Mouse (Mus musculus): ENCODE measurements around the gene Sh3glb1. TPM values are rescaled to one million over a fixed set of nuclear protein-coding genes. Genes with fewer than 3 reads are reported as not detected.
"Not testable (repeated sequence)": the region's sequence is repeated elsewhere in the genome, so short reads cannot be mapped to it uniquely, and the experiment has no call there.

Gene Sh3glb1
- polyA plus RNA-seq, 1 experiment from 2014 or later: 91.4 TPM

DNA sequence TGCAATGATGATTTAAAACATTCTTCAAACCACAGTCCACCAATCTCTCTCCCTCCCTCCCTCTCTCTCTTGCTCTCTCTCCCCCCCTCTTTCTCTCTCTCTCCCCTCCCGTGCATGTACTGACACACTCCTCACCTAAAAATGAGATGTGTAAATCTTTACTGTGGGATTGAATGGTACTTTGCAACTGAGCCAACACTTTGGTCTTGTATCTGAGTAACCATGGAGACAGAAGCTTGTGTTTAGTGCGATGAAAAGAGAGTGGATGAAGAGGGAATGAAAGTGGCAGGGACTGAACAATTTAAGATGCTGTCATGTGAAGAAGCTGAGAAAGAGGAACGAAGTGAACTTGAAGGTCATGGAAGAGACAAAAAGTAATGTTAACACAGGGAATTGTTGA is 27.6 kb upstream of the Sh3glb1 start:
- not testable (repeated sequence) for H3K36me3 ChIP-seq (ENCODE audit: control insufficient read depth, insufficient read depth, low read length); H3K4me1 ChIP-seq (ENCODE audit: control insufficient read depth, insufficient read depth, low read length); H3K9ac ChIP-seq (ENCODE audit: low read length); H3K27me3 ChIP-seq (ENCODE audit: control insufficient read depth, insufficient read depth, low read length); H3K4me3 ChIP-seq (ENCODE audit: low read depth, low read length); DNase-seq (ENCODE audit: low spot score, missing footprints); H3K9me3 ChIP-seq (ENCODE audit: control insufficient read depth, low read length); H3K27ac ChIP-seq (ENCODE audit: low read depth, low read length); H3K4me2 ChIP-seq
- ATAC-seq (ENCODE audit: low FRiP score): 0 out of 2 replicates have a peak, but pooled peaks have one; percentile 30
- 44% methylated on average over 3 of the region's 3 CpGs for WGBS

DNA sequence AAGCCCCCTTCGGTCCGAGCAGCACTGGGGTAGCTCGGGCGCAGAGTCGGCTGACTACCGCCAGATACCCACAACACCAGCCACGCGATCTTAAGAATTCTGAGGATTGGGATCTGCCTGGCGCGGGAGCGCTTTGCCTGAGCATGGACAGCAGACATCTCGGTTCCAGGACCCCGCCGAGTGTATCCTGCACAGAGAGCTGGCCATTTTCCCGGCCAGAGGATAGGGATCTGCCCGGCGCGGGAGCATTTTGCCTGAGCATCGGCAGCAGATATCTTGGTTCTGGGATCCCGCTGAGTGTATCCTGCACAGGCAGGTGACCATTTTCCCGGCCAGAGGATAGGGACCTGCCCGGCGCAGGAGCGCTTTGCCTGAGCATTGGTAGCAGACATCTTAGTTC is 18.3 kb upstream of the Sh3glb1 start:
- 79% methylated on average over 24 of the region's 24 CpGs for WGBS
- H3K4me2 ChIP-seq; H3K9me3 ChIP-seq (ENCODE audit: control insufficient read depth, low read length): not testable (repeated sequence)

DNA sequence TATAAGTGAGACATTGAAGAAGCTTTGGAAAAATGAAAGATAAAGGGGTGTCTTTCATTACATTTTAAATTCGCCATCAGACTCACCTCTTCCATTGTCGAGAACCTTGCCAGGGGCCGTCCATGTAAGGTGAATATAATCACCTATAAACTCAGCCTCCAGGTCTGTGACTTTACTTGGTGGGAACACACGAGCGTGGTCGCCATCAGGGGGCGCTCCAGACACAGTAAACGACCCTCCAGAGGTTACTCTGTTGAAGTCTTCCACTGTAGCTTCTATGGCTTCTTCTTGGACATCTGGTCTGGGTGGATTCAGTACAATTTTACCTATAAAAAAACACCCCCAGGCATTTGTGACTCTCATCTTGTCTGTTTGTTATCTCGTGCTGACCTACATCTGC is 16.7 kb upstream of the Sh3glb1 start:
- no peak overlapping the region for H3K27ac ChIP-seq (ENCODE audit: low read depth, low read length)
- 29% methylated on average over 9 of the region's 9 CpGs for WGBS
- no peaks in the 10 kb centered on the region for H3K9me3 ChIP-seq (ENCODE audit: control insufficient read depth, low read length)
- DNase-seq (ENCODE audit: low spot score, missing footprints): peak; percentile 87
- no peak overlapping the region for H3K9ac ChIP-seq (ENCODE audit: low read length)
- H3K4me1 ChIP-seq (ENCODE audit: control insufficient read depth, insufficient read depth, low read length): no peaks in the 10 kb centered on the region
- no peaks in the 10 kb centered on the region for H3K36me3 ChIP-seq (ENCODE audit: control insufficient read depth, insufficient read depth, low read length)
- H3K4me2 ChIP-seq: no peak overlapping the region
- H3K27me3 ChIP-seq (ENCODE audit: control insufficient read depth, insufficient read depth, low read length): no peaks in the 10 kb centered on the region
- H3K4me3 ChIP-seq (ENCODE audit: low read depth, low read length): no peak overlapping the region
- no peak for ATAC-seq (ENCODE audit: low FRiP score)

More for the DNA sequence above, 18.3 kb upstream of the Sh3glb1 start:
- not testable (repeated sequence) for H3K27me3 ChIP-seq (ENCODE audit: control insufficient read depth, insufficient read depth, low read length); H3K4me1 ChIP-seq (ENCODE audit: control insufficient read depth, insufficient read depth, low read length); H3K9ac ChIP-seq (ENCODE audit: low read length); ATAC-seq (ENCODE audit: low FRiP score); H3K36me3 ChIP-seq (ENCODE audit: control insufficient read depth, insufficient read depth, low read length); DNase-seq (ENCODE audit: low spot score, missing footprints); H3K4me3 ChIP-seq (ENCODE audit: low read depth, low read length); H3K27ac ChIP-seq (ENCODE audit: low read depth, low read length)

DNA sequence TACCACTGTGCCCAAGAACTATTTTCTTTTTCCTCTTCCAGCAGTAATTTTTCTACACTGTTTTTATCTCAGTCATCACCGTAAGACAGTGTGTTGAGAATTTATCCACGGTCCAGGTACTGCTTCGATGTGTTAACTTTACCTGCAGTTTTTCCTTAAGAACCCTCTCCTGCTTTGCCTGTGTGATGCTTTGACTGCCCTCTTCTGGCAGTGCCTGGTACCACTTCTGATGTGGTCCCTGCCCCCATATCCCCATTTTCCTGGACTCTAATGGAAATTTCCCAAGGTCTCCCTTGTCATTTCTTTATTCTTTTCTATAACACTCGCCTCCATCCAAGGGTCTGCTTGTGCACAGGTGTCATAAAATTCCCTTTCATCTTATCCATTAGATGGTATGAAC is 3.3 kb upstream of the Sh3glb1 start:
- no peak overlapping the region for H3K27ac ChIP-seq (ENCODE audit: low read depth, low read length)

DNA sequence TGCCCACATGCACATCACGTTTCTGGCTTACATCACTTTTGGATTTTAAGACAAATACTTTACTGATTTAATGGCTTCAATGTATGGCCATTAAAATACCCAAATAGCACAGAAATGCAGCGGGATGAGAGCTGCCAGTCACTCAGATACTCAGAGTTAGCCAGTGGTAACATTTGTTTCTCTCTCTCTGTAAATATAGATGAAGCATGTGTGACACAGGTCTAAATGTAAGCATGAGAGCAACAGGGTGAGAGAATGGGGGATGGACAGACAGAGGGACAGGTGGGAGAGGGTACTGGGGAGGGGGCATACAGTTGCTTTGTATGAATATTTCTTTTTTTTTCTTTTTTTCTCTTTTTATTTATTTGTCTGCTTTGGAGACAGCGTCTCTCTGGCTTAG is 2.4 kb upstream of the Sh3glb1 start:
- not testable (repeated sequence) for H3K9me3 ChIP-seq (ENCODE audit: control insufficient read depth, low read length); ATAC-seq (ENCODE audit: low FRiP score); H3K27ac ChIP-seq (ENCODE audit: low read depth, low read length); H3K27me3 ChIP-seq (ENCODE audit: control insufficient read depth, insufficient read depth, low read length); H3K4me3 ChIP-seq (ENCODE audit: low read depth, low read length); H3K36me3 ChIP-seq (ENCODE audit: control insufficient read depth, insufficient read depth, low read length); H3K9ac ChIP-seq (ENCODE audit: low read length); H3K4me2 ChIP-seq
- WGBS: 75% methylated on average over 3 of the region's 3 CpGs
- peaks cover 13% of the 10 kb centered on the region for H3K4me1 ChIP-seq (ENCODE audit: control insufficient read depth, insufficient read depth, low read length)
- DNase-seq (ENCODE audit: low spot score, missing footprints): peak; percentile 79

More for the DNA sequence above, 3.3 kb upstream of the Sh3glb1 start:
- no peak for ATAC-seq (ENCODE audit: low FRiP score)
- H3K9me3 ChIP-seq (ENCODE audit: control insufficient read depth, low read length): no peaks in the 10 kb centered on the region
- H3K27me3 ChIP-seq (ENCODE audit: control insufficient read depth, insufficient read depth, low read length): no peaks in the 10 kb centered on the region
- H3K4me3 ChIP-seq (ENCODE audit: low read depth, low read length): no peak overlapping the region
- WGBS: 50% methylated on average over 4 of the region's 4 CpGs
- no peaks in the 10 kb centered on the region for H3K36me3 ChIP-seq (ENCODE audit: control insufficient read depth, insufficient read depth, low read length)
- peaks cover 8% of the 10 kb centered on the region for H3K4me1 ChIP-seq (ENCODE audit: control insufficient read depth, insufficient read depth, low read length)
- no peak overlapping the region for H3K4me2 ChIP-seq
- DNase-seq (ENCODE audit: low spot score, missing footprints): peak; percentile 85
- no peak overlapping the region for H3K9ac ChIP-seq (ENCODE audit: low read length)

DNA sequence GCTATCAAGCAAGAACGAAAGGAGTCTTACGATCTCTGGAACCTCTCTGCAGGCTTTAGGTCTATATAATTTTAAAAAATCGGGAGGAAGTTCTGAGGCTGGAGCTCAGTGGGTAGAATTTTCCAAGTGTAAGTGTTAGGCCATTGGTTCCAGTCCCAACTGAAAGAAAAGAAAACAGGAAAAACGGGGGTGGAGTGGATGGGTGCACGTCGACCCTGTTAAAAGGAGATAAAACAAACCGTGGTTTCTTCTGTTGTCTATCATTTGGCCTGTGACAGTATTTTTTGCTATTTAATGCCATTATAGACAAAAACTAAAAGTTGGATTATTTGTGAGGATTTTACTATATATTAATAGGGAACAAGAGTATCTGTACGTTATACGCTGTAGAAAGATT is 1.7 kb upstream of the Sh3glb1 start:
- Histone ChIP-seq H3K4me2 (no peak overlapping the region), H3K36me3 (ENCODE audit: control insufficient read depth, insufficient read depth, low read length) (no peaks in the 10 kb centered on the region), H3K9me3 (ENCODE audit: control insufficient read depth, low read length) (no peaks in the 10 kb centered on the region), H3K4me1 (ENCODE audit: control insufficient read depth, insufficient read depth, low read length) (peaks cover 13% of the 10 kb centered on the region), H3K4me3 (ENCODE audit: low read depth, low read length) (no peak overlapping the region), H3K9ac (ENCODE audit: low read length) (no peak overlapping the region), H3K27ac (ENCODE audit: low read depth, low read length) (no peak overlapping the region), H3K27me3 (ENCODE audit: control insufficient read depth, insufficient read depth, low read length) (no peaks in the 10 kb centered on the region)
- 91% methylated on average over 9 of the region's 9 CpGs for WGBS
- peak; percentile 19 for DNase-seq (ENCODE audit: low spot score, missing footprints)
- ATAC-seq (ENCODE audit: low FRiP score): no peak

DNA sequence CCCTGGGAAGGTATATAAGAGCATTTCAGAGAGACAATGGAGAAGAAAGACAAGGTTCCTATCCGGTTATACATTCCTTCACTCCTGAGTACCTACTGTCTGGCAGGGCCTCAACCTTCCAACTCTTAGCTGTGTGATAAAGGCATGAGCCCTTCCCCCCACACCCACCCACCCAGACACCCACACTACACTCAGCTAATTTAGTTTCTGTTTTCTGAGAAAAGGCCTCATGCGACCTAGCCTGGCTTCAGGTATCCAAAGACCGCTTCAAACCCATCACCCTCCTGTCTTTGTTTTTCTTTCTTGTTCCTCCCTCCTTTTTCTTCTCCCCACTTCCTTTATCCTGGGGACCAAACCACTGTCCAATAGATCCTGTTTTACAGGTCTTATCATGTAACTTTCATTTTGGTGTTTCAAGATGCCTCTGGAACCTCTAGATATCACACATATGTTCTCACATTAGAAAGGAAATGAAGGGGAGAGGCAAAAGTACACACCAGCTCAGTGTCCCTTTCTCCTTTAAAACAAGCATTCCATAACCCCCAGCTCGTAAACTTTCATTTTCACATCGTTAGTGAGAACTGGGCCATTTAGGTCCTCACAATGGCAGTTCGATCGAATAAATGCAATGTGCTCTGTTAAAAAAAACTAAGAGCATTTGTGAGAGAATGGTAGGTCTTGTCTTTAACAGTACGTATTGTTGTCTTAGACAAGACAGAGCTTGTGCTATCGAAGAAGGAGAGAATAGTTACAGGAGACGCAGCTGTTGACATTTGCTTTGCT is 1.1 kb upstream of the Sh3glb1 start:
- no peak overlapping the region for H3K9ac ChIP-seq (ENCODE audit: low read length)
- no peak overlapping the region for H3K4me3 ChIP-seq (ENCODE audit: low read depth, low read length)
- no peaks in the 10 kb centered on the region for H3K27me3 ChIP-seq (ENCODE audit: control insufficient read depth, insufficient read depth, low read length)
- 92% methylated on average over 10 of the region's 10 CpGs for WGBS
- H3K4me1 ChIP-seq (ENCODE audit: control insufficient read depth, insufficient read depth, low read length): peaks cover 13% of the 10 kb centered on the region
- DNase-seq (ENCODE audit: low spot score, missing footprints) (peak; percentile 59), ATAC-seq (ENCODE audit: low FRiP score) (no peak)
- H3K36me3 ChIP-seq (ENCODE audit: control insufficient read depth, insufficient read depth, low read length): no peaks in the 10 kb centered on the region
- no peaks in the 10 kb centered on the region for H3K9me3 ChIP-seq (ENCODE audit: control insufficient read depth, low read length)
- H3K27ac ChIP-seq (ENCODE audit: low read depth, low read length): no peak overlapping the region
- no peak overlapping the region for H3K4me2 ChIP-seq

DNA sequence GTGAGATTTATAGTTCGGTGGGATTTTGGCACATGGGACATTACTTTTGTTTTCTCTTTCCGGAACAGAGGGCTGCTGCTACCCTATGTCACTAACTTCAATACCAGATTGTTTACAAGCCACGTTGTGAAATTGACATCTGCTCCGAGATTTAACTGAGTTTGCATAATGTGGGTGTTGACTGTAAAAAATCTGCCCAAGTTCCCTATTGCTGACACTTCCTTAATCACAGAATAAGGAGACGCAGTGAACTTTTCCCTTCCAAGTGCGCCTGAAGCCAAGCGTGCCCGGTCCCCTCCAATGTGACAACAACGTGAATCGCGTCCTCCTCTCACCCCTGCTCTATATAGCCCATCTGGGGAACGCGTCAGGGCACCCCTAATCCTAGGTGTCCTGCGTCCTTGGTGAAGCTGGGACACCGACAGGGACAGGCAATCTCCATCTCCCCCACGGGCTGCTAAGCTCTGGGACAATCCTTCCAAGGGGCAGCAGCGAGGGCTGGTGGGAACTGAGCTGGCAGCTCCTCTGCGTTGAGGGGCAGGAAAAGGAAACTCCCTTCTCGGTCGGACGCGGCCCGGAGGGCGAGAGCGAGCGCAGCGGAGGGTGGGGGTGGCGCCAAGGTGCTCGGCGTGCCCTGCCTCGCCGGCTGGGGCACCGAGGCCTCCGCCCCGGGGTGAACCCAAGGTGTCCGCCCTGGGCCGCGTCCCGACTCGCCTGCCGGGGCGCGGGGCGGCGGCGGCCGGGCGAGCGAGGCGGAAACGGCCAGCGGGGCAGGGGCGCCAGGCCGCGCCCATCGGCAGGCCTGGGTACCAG is 841 bp downstream of the Sh3glb1 start:
- ATAC-seq (ENCODE audit: low FRiP score): peak; percentile 24

DNA sequence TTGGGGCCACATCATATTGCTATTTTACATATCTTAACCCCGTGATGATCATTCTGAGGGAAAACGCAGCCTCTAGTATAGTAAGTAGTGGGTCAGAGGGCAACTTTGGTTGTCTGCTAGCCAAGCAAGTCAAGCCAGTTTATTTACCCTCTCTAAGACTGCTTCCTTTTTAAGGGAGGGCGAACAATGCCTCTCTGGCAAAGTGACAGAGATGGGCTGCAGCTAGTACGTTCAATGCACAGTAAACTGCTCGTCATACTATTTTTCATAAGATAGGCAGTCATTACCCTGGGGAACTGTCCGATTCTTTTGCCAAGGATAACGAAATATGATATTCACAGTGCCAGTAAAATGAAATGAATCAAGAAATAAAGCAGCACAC is 1.4 kb downstream of the Sh3glb1 start:
- H3K27me3 ChIP-seq (ENCODE audit: control insufficient read depth, insufficient read depth, low read length): no peaks in the 10 kb centered on the region
- peak overlapping the region; percentile 88 for H3K4me3 ChIP-seq (ENCODE audit: low read depth, low read length)
- H3K9me3 ChIP-seq (ENCODE audit: control insufficient read depth, low read length): no peaks in the 10 kb centered on the region
- WGBS: 35% methylated on average over 7 of the region's 7 CpGs
- H3K4me2 ChIP-seq: peak overlapping the region; percentile 83
- H3K27ac ChIP-seq (ENCODE audit: low read depth, low read length): no peak overlapping the region
- peak overlapping the region; percentile 92 for H3K9ac ChIP-seq (ENCODE audit: low read length)
- DNase-seq (ENCODE audit: low spot score, missing footprints) (peak; percentile 85), ATAC-seq (ENCODE audit: low FRiP score) (no peak)
- H3K4me1 ChIP-seq (ENCODE audit: control insufficient read depth, insufficient read depth, low read length): peaks cover 18% of the 10 kb centered on the region
- H3K36me3 ChIP-seq (ENCODE audit: control insufficient read depth, insufficient read depth, low read length): no peaks in the 10 kb centered on the region

More for the DNA sequence above, 841 bp downstream of the Sh3glb1 start:
- Histone ChIP-seq H3K9me3 (ENCODE audit: control insufficient read depth, low read length) (no peaks in the 10 kb centered on the region), H3K27ac (ENCODE audit: low read depth, low read length) (peak overlapping the region; percentile 98), H3K36me3 (ENCODE audit: control insufficient read depth, insufficient read depth, low read length) (no peaks in the 10 kb centered on the region), H3K9ac (ENCODE audit: low read length) (peak overlapping the region; percentile 92), H3K4me1 (ENCODE audit: control insufficient read depth, insufficient read depth, low read length) (peaks cover 15% of the 10 kb centered on the region), H3K27me3 (ENCODE audit: control insufficient read depth, insufficient read depth, low read length) (no peaks in the 10 kb centered on the region), H3K4me2 (peak overlapping the region; percentile 83), H3K4me3 (ENCODE audit: low read depth, low read length) (peak overlapping the region; percentile 88)
- 2% methylated on average over 42 of the region's 56 CpGs for WGBS
- DNase-seq (ENCODE audit: low spot score, missing footprints): peak; percentile 97

All from midbrain, embryonic 11.5 days (tissue).